Mouse (Mus musculus) left cerebral cortex, adult 18-20 months (tissue): ENCODE results near the gene Gng7. TPM values are rescaled to one million over a fixed set of nuclear protein-coding genes. Genes with fewer than 3 reads are reported as not detected.

Experiments
- DNase-seq, 2 experiments: peaks; one replicate each; pipeline ENCODE4 v3.0.0; 2021 to 2022; ENCODE audit warnings: low spot score in 2 of 2, mixed read lengths in 1 of 2
- total RNA-seq, 2 experiments: library from RNA; stranded (reverse); gene quantifications; 2 replicates each; pipeline ENCODE4 v1.2.3; 2021

Gng7 gene
- total RNA-seq, 2 experiments from 2014 or later, result 107 to 137 TPM

GRCm38 (mm10) chr10:81027331-81027730 lies 12.6 kb upstream of the Gng7 start:
- DNase-seq, result peak; percentile 27 to 60

GRCm38 (mm10) chr10:81026857-81027256 lies 12.1 kb upstream of the Gng7 start:
- no peak for DNase-seq

- DNase-seq, result no peak
Observed at GRCm38 (mm10) chr10:81025639-81026275, 11.0 kb upstream of the Gng7 start, which contains the start of gene Diras1. Gene Diras1, minus strand, starts transcription at chr10:81025662.

- no peak for DNase-seq
Observed at GRCm38 (mm10) chr10:81025047-81025621, 10.4 kb upstream of the Gng7 start.

- no peak for DNase-seq
Observed at GRCm38 (mm10) chr10:81024346-81024937, 9.7 kb upstream of the Gng7 start.

- no peak for DNase-seq
Observed at GRCm38 (mm10) chr10:81022744-81023143, 8.0 kb upstream of the Gng7 start.

GRCm38 (mm10) chr10:81021547-81022110 lies 6.9 kb upstream of the Gng7 start:
- DNase-seq, result peak in 1 of 2 experiments; percentile 40

- no peak for DNase-seq
Observed at GRCm38 (mm10) chr10:81020207-81020606, 5.5 kb upstream of the Gng7 start.

GRCm38 (mm10) chr10:81019687-81020086 lies 4.9 kb upstream of the Gng7 start:
- no peak for DNase-seq

- DNase-seq, result no peak
Observed at GRCm38 (mm10) chr10:81018326-81018725, 3.6 kb upstream of the Gng7 start.

GRCm38 (mm10) chr10:81016645-81017044 lies 1.9 kb upstream of the Gng7 start:
- DNase-seq, result peak in 1 of 2 experiments; percentile 66

- no peak for DNase-seq
Observed at GRCm38 (mm10) chr10:81015666-81016065, 921 bp upstream of the Gng7 start.

GRCm38 (mm10) chr10:81010851-81011250 lies 3.9 kb downstream of the Gng7 start:
- DNase-seq, result no peak

- DNase-seq, result no peak
Observed at GRCm38 (mm10) chr10:81007240-81007639, 7.5 kb downstream of the Gng7 start.

GRCm38 (mm10) chr10:81006005-81006677 lies 8.6 kb downstream of the Gng7 start:
- DNase-seq, result peak; percentile 45 to 55

- DNase-seq, result peak in 1 of 2 experiments; percentile 42
Observed at GRCm38 (mm10) chr10:81001161-81001560, 13.6 kb downstream of the Gng7 start.

GRCm38 (mm10) chr10:81000197-81001062 lies 14.3 kb downstream of the Gng7 start:
- no peak for DNase-seq

- DNase-seq, result peak; percentile 87 to 88
Observed at GRCm38 (mm10) chr10:80999362-81000196, 15.2 kb downstream of the Gng7 start.

- DNase-seq, result peak; percentile 59 to 79
Observed at GRCm38 (mm10) chr10:80998778-80999177, 16.0 kb downstream of the Gng7 start.

GRCm38 (mm10) chr10:80998021-80998420 lies 16.7 kb downstream of the Gng7 start:
- no peak for DNase-seq
